Mouse (Mus musculus): ENCODE measurements around the gene Pnkd.

The Pnkd gene

DNA sequence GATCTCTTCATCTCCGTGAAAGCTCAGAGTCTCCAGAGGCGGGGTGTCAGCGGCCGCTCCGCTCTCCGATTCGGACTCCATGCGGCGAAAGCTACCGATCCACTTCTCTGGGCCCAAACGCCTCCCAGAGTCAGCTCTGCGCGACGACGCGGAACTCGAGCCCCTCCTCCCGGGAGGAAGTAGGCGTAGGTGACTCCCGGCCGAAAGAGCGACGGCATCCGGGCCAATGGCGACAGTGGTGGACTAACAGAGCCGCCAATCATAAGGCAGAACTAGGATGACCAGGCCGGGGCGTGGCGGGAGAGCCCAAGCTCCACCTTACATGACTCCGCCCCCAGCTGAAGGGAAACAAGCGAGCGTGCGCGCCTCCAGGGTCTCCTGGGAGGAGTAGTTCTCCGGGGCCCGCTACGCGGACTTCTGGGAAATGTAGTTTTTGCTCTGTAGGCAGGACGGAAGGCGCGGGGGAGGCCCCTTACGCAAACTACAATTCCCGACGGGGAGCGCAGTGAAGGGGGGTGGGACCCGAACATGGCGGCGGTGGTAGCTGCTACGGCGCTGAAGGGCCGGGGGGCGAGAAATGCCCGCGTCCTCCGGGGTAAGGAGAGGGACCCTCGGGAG lies at the start of gene Pnkd, which contains the start of gene Aamp:
Gene Pnkd, plus strand, starts transcription at position 388 of the 618 bp plus-strand sequence.
Gene Aamp, minus strand, starts transcription at position 196 of the 618 bp plus-strand sequence.
- DNase-seq: peak; percentile 100

DNA sequence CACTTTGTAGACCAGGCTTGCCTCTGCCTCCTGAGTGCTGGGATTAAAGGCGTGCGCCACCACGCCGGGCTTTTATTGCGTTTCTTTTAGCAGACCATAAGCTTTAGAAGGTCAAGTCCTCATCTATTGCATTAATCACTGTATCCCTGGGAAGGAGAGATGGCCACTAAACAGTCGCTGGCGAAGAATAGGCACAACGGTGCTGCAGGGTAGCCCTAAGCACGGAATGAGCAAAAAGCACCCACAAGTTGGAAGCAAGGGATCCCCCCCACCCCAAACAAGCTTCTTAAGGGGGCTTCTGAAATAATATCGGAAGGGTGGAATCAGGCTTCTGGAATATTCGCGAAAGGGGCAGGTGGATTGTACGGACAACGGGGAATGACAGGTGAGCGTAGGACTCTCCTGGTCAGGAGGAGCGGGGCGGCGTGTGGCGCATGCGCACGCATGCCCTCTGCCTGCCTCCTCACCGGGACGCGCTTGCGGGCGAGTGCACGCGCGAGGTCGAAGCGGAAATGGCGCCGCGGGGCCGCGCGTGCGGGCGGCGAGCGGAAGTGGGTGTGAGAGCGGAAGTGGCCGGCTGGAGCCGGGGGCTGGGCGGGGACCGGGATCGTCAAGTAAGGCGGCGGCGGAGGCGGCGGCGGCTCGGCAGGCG lies 48.7 kb upstream of the Pnkd start, which contains the start of gene Arpc2:
Gene Arpc2, plus strand, starts transcription at position 147 of the 652 bp plus-strand sequence.
- DNase-seq: peak; percentile 95 to 96

DNA sequence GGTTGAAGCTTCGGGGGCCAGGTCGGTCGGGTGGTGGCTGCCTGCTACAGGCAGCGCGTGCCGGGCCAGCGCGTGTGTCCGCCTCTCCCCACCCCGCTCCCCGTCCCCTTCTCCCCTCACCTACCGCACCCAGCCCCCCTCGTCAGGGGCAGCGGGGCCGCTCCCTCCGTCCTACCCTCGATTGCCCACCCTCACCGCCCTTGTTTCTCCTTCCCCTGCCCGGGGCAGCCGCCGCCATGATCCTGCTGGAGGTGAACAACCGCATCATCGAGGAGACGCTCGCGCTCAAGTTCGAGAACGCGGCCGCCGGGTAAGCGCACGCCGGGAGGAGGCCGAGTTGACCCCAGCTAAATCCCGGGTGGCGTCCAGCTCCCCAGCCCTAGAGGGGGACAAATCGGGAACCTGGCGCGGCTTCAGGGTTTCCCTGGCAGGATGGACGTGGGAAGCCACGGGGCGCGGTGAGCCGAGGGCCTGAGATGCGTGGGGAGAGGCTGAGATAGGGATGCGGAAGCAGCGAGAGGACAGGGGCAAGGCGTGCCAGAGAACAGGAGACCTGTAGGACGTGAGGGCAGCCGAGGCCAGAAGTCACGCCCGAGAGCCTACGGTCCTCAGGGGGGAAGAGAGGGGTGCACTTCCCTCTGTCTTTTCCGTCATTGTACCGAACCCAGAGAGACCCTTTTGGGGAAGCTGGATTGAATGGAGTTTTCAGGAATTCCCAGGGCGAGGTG lies 48.0 kb upstream of the Pnkd start:
- peak in 1 of 2 experiments; percentile 54 for DNase-seq

DNA sequence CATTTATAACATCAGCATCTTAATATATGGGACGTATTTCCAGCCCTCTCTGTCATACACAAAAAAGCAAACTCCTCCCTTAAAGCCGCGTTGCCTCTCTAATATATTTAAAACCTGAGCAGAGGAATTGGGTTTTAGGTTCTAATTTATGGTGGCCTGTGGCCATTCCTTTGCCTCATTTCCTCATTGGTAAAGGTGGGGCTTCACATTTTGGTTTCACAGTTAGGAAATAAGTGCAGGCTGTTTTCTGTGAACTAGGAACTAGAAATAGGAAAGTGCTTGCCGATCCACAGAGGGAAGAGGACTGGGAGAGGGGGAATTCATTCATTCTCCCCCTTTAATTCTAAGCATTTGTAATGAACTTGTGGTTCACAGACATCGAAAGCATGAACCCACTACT lies 47.1 kb upstream of the Pnkd start:
- DNase-seq: no peak

DNA sequence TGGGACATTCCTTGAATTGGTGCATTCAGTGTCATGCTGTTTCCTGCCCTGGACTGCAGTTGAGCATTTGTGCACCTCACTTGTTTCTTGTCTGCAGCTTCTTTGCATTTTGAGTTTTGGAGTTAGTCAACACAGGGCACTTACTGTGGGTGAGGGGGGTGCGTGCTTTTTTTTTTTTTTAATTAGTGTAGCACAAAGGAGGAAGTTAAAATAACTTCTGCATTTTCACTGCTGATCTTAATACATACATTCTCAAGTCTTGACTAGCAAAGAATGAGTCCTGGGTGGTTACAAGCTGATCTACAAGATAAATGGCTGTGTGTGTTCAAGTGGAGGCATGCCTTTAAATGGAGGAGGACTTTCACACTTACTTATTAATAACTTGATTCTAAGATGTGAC lies 46.6 kb upstream of the Pnkd start:
- DNase-seq: no peak

DNA sequence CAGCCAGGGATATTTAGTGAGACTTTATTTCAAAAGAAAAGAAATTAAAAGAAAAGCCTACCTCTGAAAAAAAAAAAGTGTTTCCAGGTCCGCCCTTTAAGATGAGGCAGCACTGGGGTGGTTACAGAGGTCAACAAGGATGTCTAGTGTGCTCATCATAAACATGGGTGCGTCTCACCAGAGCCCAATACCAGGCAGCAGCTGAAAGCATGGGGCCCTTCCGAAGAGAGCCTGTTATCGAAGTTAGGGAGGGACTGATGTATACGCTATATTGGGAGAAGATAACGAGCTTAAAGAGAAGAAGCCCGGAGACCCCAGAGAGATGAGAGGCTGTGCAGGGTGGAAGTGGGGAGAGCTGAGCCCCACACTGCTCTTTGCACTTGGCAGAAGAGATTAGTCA lies 45.6 kb upstream of the Pnkd start:
- DNase-seq: no peak

DNA sequence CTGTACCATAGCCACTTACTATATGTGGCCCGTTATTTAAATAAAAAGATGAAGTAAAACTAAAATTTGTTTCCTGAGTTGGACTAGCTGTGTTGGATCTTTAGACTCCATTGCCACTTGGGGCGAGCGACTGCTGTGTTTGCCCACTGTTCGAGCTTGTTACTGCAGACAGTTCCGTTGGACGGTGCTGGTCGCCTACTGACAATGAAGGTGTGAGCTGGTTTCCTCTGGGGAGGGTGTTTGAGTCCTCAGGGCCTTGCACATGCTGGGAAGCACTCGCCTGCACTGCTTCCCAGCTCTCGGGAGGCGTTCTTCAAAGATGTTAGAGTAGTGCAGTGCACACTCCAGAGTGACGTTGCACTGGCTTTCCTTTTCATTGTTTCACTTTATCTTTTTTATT lies 45.1 kb upstream of the Pnkd start:
- no peak for DNase-seq

DNA sequence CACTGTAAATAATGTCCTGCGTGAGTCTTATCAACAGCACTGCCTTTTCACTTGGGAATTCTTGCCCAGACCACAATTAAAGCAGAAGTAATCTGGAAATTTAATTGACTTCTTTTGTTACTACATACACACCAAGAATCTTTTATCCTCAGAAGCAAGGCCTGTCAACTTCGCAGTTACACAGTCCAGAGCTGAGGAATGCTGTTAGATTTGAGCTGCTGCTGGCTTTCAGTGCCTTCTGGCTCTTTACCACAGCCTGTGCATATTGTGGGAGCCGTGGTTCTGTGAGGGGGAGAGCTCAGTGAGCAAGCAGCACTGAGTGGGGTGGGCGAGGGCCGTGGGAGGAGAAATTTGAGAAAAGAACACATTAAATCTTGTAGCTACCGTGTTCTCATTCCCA lies 44.4 kb upstream of the Pnkd start:
- DNase-seq: no peak

DNA sequence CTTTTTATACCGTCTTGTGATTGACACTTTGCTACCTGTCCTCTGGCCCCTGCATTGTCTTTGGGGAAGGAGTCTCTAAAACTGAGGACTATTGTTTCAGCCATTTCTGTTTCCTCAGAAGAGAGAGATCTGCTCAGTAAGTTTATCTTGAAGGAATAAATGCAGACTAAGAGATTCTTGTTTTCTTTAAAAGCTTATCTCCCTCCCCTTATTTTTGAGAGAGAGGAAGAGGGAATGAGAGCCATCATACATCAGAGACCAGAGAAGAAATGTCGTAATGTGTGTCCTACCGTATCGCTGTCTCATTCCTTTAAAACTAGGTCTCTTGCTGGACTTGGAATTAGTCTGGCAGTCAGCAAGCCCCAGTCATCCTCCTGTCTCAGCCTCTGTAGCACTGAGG lies 43.9 kb upstream of the Pnkd start:
- DNase-seq: no peak

DNA sequence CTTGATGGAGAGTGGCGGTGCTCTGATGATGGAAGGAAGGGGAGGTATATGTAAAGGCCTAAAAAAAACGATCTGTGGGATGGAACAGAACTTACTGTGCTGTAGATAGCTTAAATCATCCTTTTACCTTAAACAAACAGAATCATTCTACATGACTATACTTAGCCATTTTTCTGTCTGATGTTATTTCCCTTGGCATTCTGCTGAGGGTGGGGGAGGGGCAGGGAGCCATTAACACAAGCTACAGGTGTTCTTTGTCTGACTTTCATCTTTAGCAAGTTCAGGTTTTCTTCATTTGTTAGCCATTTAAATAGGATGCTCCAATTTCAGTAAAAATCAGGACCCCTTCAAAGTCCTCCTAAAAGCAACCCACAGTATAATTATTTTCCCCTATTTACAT lies 39.2 kb upstream of the Pnkd start:
- DNase-seq: no peak

DNA sequence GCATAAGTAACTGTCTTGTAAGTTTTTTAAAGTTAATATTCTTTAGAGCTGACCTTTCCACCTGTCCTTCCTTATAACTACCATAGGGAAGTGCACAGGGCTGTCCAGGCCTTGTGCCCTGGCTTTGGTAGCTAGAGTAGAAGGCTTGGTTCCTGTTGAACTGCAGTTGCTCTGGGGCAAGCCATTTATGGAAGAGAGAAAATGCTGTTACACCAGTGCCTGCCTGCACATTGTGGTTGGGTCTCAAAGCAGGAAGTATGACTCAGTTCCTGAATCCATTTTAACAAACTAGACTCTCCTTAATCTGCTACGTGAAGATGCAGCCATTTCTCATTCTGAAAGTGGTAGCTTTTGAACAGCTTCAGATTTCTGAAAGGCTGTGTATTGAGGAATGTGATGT lies 35.9 kb upstream of the Pnkd start:
- DNase-seq: peak in 1 of 2 experiments; percentile 54

DNA sequence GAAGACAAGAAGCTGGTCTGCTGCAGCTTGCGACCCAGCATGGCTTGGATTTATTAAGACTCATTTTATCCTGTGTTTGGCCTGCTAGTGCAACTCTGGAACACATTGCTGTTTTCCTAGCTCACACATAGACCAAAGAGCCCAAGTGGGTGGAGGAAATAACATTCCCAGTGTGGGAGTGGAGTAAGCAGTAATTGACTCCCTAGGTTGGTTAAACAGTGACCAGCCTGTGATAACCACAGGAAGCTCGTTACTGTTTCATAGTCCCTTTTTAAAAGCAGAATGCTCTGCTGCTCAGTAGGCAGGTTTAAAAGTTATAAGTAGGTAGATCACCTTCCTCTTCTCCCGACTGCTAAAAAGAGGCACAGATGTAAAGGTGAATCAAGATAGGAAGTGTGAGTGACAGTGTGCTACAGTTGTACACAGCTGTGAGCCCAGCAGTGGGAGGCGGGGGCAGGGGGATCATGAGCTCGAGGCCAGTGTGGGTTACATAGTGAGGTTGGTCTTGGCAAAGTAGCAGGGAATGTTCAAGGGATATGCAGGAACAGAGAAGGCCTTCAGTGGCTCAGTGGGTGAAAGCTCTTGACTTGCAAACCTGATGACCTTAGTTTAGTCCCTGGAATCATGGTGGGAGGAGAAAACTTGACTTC lies 35.3 kb upstream of the Pnkd start:
- no peak for DNase-seq

DNA sequence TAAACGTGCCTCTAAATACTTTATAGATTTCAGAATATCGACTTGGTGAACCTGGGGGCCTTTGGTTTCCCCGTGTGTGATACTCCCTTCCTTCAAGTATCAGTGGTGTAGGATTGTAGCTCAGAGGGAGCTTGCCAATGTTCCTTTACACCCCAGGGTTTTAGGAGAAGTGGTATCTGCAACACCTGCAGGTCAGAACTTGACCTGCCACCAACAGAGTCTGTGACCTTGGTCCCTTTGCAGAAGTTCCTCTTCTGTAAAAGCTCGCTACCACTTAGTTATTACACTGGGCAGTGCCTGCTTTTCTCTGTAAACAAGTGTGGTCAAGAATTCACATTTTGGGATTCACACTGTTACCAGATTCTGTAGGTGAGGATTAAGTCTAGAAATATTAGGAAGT lies 34.6 kb upstream of the Pnkd start:
- DNase-seq: no peak

DNA sequence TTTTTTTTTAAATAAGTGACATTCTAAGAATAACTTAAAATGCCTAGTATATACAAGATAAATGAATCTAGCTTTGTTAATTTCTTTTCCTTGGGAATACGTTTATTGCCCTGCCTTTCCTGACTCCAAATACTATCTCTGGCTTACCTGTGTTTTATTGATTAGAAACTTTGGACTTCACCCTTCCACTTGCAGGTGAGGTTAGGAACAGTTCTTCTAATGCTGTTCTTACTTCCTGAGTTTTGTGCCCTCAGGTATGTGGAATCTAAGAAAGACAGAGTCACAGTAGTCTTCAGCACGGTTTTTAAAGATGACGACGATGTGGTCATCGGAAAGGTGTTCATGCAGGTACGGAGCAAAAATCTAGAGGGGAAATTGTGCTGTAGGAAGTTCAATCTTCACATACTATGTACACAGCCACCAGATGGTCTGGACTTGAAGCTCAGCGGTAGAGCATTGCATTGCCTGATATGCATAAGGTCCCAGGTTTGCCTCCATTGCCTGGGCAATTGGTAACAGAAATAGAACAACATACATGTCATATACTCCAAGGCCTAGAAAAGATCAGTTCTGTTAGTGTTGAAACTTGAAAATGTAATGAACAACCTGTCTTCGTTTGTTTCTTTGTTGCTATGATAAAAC lies 28.9 kb upstream of the Pnkd start:
- no peak for DNase-seq

DNA sequence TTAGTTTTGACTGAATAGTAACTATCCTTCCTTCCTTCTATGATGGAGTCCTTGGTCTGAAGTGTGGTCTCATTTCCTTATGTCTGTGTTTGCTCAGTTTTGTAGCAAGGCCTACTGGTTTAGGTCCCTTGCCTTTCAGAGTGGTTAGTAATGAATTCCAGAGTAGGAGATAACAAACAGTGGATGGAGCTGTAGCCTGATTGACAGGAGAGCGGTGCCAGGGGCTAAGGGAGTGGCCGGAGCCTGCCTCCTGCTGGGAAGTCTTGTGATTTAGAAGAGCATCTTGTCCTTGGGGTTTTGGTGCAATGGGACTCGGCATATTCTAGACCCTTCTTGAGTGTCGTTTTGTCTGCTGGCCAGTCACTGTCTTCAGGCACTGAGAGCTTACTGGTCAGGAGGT lies 27.9 kb upstream of the Pnkd start:
- no peak for DNase-seq

DNA sequence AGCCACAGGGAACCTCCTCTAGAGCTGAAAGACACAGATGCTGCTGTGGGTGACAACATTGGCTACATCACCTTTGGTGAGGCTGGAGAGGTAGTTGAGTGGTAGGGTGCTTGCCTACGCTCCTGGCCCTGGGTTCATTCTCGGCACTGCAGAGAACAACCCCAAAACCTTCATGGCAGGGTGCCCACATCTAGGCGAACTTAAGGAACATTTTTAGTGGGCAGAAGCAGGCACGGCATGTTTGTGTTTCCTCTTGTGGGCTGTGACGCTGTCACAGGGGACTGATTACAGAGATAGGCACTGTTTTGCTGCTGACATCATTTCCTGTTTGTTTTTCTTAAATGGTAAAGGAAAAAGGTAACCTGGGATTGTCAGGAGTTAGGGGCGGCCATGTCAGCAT lies 22.2 kb upstream of the Pnkd start:
- no peak for DNase-seq

DNA sequence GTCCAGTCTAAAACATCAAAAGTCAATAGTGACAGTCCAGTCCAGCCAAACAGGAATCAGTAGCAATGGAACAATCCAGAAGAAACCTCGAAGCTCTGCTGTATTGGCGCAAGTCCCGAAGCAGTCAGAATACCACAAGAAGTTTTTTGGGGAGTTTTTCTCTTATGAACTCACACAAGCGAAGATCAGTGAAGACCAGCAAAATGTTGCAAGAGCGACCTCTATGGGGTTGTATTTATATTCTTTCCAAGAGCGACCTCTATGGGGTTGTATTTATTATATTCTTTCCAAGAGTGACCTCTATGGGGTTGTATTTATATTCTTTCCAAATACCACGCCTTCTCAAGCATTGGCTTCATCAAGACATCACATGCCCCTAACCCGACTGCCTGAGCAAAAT lies 16.0 kb upstream of the Pnkd start:
- no peak for DNase-seq

DNA sequence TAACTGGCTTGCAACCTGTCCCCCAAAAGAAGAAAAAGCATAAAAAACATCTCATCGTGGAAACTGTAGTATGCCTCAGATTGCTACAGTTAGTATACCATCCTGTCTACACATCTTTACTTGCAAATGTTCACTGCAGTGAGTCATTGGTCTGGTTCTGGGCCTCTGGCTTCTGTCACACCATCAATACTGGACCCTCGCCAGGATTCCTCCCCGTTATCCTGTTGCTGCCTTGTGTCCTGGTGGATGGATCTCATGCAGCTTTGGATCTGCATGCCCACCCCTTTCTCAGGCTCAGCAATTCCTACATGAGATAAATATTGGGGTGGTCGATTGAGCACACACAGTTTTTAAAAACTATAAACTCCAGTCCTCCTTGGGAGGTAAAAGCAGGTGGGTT lies 13.1 kb upstream of the Pnkd start:
- no peak for DNase-seq

DNA sequence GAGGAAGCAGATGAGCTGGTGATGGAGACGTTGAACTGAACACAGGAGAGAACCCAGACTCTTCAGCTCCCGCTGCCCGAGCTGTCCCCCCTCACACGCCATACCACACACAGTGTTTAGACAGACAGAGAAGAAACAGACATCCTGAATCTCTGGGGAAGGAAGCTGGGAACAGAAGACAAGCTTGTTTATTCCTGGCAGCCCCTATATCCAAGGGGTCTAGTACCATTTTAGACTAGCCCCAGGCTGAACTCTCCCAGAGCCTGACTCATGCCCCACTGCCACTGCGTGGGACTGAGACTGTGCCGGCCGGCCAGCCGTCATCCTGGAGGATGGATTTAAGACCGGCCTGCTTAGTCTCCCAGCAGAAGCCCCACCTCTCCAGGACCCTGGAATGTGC lies 9.7 kb upstream of the Pnkd start:
- no peak for DNase-seq

DNA sequence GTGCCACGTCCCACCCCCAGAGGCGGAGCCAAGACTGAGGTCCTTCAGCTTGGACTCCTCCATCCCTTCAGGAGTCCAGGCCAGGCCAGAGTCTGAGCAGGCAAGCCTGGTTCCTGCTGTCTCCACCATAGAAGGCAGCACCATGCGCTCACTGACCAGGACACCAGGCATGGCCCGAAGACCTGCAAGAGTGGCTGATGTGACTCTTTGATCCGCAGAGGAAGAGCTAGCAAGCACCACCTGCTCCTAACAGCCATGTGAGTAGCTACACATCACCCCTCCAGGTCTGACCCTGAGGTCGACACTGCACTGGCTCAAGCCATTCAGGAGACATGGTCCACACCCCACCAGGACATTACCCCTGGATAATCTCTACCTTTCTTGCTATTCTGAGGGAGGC lies 7.7 kb upstream of the Pnkd start:
- DNase-seq: no peak

DNA sequence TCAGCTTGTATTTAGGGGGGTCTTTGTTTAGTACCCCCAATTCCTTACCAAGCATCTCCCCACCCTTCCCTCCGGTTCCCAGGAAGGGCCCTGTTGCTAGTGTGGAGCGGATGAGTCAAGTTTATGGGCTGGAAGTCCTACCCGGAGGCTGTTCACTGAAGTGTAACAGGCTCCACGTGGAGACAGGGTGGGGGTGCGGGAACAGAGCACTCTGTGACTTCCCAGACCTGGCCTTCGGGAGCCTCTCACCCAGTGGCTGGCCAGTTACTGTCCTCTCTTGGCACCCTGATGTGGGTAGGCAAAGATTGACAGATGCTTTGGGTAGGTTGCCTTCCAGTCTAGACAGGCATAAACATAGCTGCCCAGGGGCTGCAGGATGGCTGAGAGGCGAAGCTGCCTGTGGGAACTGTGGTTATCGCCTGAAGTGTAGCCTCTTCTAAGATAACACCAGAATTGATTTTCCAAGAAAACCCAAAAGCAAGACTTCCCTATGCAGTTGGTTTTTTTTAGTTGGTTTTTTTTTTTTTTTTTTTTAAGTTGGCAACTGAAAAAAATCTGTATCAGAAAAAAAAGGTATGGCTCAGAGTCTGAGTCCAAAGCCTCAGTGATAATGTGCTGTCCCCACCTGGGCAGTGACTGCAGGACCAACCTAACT lies 6.7 kb upstream of the Pnkd start:
- DNase-seq: no peak

DNA sequence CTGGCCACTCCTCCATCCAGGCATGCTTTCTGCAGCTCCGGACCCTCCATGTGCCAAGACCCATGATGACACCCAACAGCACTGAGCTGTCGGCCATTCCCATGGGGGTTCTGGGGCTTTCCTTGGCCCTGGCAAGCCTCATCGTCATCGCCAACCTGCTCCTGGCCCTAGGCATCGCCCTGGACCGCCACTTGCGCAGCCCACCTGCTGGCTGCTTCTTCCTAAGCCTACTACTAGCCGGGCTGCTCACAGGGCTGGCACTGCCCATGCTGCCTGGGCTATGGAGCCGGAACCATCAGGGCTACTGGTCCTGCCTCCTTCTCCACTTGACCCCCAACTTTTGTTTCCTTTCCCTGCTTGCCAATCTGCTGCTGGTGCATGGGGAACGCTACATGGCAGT lies 6.2 kb upstream of the Pnkd start, which contains the start of gene Gpbar1:
Gene Gpbar1, plus strand, starts transcription at position 13 of the 400 bp plus-strand sequence.
- no peak for DNase-seq
